Mouse (Mus musculus): ENCODE data around the gene Olfr1509.
"Not testable (repeated sequence)": the region's sequence is repeated elsewhere in the genome, so short reads cannot be mapped to it uniquely, and the experiment has no call there.

Olfr1509 gene

DNA sequence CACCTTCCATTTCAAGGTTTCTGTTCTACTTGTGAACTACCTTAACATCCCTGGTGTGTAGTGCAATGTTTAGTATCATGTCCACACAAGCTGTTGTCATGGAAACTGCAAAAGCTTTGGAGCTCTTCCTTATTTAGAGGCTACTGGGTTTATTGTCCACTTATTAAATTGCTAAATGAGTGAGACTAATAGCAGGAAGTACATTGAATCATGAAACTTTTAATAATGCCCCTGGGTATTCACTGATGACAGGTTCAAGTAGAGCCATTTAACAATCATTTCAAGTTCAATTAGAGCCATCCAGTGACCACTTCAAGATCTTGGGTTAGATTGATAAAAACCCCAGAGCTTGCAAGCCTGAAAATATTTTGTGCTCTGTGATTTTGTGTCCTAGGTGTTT lies at the start of gene Olfr1509:
TSS of gene Olfr1509 (plus strand) at position 301 of the 400 bp plus-strand sequence.
- Histone ChIP-seq H3K4me1 (replicated peaks; ENCODE audit: low read depth, low read length) (no peaks in the 10 kb centered on the region), H3K27me3 (ENCODE audit: insufficient read depth, low read length) (no peaks in the 10 kb centered on the region), H3K4me3 (replicated peaks; ENCODE audit: low read length) (no peak within 1 kb of the TSS), H3K36me3 (ENCODE audit: insufficient read depth, low read length) (no peaks in the 10 kb centered on the region), H3K9me3 (ENCODE audit: low read length) (peaks cover 5% of the 10 kb centered on the region)
- TF ChIP-seq CTCF (conservative IDR thresholded peaks at IDR 0.05; ENCODE audit: low read length) (no peak), POU5F1 (IDR thresholded peaks at IDR 0.05; ENCODE audit: borderline replicate concordance, low read length) (no peak), NANOG (IDR thresholded peaks at IDR 0.05; ENCODE audit: borderline replicate concordance, low read length) (no peak)

DNA sequence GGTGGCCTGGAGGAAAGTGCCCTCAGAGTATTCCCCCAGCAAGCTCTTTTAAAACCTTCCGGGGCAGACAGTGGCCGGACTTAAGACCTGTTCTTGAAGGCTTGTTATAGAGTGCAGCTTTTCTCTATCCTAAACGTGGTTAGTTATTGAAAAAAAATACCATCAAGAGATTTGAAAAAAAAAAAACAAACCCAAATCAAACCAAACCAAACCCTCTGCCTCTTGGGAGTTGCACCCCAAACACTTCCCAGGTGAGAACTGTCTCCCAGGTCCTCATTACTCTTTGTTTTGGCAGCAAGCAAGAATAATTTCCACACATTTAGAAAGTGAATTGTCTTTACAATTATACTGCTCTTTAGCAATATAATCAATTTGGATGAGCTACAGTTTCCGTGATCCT lies 45.5 kb upstream of the Olfr1509 start, which contains the start of gene Olfr1511:
TSS of gene Olfr1511 (minus strand) at position 101 of the 400 bp plus-strand sequence.
- Histone ChIP-seq H3K9me3 (ENCODE audit: low read length) (no peaks in the 10 kb centered on the region), H3K36me3 (ENCODE audit: insufficient read depth, low read length) (no peaks in the 10 kb centered on the region), H3K27me3 (ENCODE audit: insufficient read depth, low read length) (no peaks in the 10 kb centered on the region), H3K4me1 (replicated peaks; ENCODE audit: low read depth, low read length) (no peaks in the 10 kb centered on the region), H3K4me3 (replicated peaks; ENCODE audit: low read length) (no peak within 1 kb of the TSS)
- TF ChIP-seq NANOG (IDR thresholded peaks at IDR 0.05; ENCODE audit: borderline replicate concordance, low read length): no peak
- TF ChIP-seq POU5F1 (IDR thresholded peaks at IDR 0.05; ENCODE audit: borderline replicate concordance, low read length): no peak
- no peak for TF ChIP-seq CTCF (conservative IDR thresholded peaks at IDR 0.05; ENCODE audit: low read length)

GRCm38 (mm10) chr14:52410142-52410919 lies 32.5 kb upstream of the Olfr1509 start:
- H3K9me3 ChIP-seq (ENCODE audit: low read length); H3K4me3 ChIP-seq (replicated peaks; ENCODE audit: low read length); H3K27me3 ChIP-seq (ENCODE audit: insufficient read depth, low read length); H3K36me3 ChIP-seq (ENCODE audit: insufficient read depth, low read length); H3K4me1 ChIP-seq (replicated peaks; ENCODE audit: low read depth, low read length): not testable (repeated sequence)

DNA sequence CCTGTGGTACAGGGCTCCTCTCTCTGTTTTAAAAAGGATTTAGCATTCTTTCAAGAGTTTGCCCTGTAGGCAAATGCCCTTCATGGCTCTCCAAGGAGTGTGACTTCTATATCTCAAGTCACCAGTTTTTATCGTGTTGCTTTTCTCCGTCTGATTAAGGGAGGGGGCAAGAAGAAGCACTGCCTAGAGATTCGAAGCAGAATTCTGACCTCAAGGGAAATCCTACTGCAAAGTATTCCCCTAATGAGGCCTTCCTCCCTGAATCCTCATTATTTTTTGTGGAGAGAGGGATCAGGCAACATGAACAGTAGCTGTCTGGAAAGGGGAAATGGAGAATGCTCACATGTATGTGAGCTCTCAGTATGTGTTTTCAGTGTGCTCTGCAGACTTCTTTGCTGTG lies 28.5 kb upstream of the Olfr1509 start, which contains the start of gene Olfr1510:
TSS of gene Olfr1510 (minus strand) at position 101 of the 400 bp plus-strand sequence.
- Histone ChIP-seq H3K9me3 (ENCODE audit: low read length) (no peaks in the 10 kb centered on the region), H3K36me3 (ENCODE audit: insufficient read depth, low read length) (no peaks in the 10 kb centered on the region), H3K4me1 (replicated peaks; ENCODE audit: low read depth, low read length) (no peaks in the 10 kb centered on the region), H3K4me3 (replicated peaks; ENCODE audit: low read length) (no peak within 1 kb of the TSS), H3K27me3 (ENCODE audit: insufficient read depth, low read length) (no peaks in the 10 kb centered on the region)
- TF ChIP-seq CTCF (conservative IDR thresholded peaks at IDR 0.05; ENCODE audit: low read length) (no peak), NANOG (IDR thresholded peaks at IDR 0.05; ENCODE audit: borderline replicate concordance, low read length) (no peak), POU5F1 (IDR thresholded peaks at IDR 0.05; ENCODE audit: borderline replicate concordance, low read length) (no peak)

DNA sequence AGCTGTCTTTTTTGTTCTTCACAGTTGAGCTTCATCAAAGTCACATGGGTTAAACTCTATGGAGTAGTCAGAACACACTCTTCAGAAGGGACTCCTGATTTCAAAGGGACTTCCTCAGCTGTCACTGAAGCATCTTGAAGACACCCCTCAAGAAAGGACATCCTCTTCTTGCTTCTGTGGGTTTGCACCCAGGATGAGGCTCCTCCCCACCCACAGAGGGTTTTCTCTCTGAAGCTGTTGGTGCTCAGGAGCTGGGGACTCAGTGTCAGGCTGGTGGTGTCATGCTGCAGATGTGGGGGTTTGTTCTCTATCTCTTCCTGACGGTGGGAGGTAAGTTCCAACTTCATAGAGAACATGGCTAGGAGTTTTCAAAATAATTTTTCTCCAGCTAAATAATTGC lies 15.1 kb upstream of the Olfr1509 start:
- Histone ChIP-seq H3K36me3 (ENCODE audit: insufficient read depth, low read length) (no peaks in the 10 kb centered on the region), H3K9me3 (ENCODE audit: low read length) (no peaks in the 10 kb centered on the region)

GRCm38 (mm10) chr14:52451138-52451537 lies 8.3 kb downstream of the Olfr1509 start:
- no peaks in the 10 kb centered on the region for H3K27me3 ChIP-seq (ENCODE audit: insufficient read depth, low read length)
- H3K36me3 ChIP-seq (ENCODE audit: insufficient read depth, low read length): no peaks in the 10 kb centered on the region
- no peaks in the 10 kb centered on the region for H3K9me3 ChIP-seq (ENCODE audit: low read length)
- H3K4me3 ChIP-seq (replicated peaks; ENCODE audit: low read length): no peak overlapping the region
- TF ChIP-seq NANOG (IDR thresholded peaks at IDR 0.05; ENCODE audit: borderline replicate concordance, low read length) (no peak), POU5F1 (IDR thresholded peaks at IDR 0.05; ENCODE audit: borderline replicate concordance, low read length) (no peak), CTCF (conservative IDR thresholded peaks at IDR 0.05; ENCODE audit: low read length) (no peak)
- no peaks in the 10 kb centered on the region for H3K4me1 ChIP-seq (replicated peaks; ENCODE audit: low read depth, low read length)

More for the DNA sequence above, 15.1 kb upstream of the Olfr1509 start:
- H3K27me3 ChIP-seq (ENCODE audit: insufficient read depth, low read length): no peaks in the 10 kb centered on the region
- TF ChIP-seq NANOG (IDR thresholded peaks at IDR 0.05; ENCODE audit: borderline replicate concordance, low read length) (no peak), POU5F1 (IDR thresholded peaks at IDR 0.05; ENCODE audit: borderline replicate concordance, low read length) (no peak), CTCF (conservative IDR thresholded peaks at IDR 0.05; ENCODE audit: low read length) (no peak)
- H3K4me1 ChIP-seq (replicated peaks; ENCODE audit: low read depth, low read length): no peaks in the 10 kb centered on the region
- H3K4me3 ChIP-seq (replicated peaks; ENCODE audit: low read length): no peak overlapping the region

GRCm38 (mm10) chr14:52461928-52462327 lies 19.1 kb downstream of the Olfr1509 start:
- H3K36me3 ChIP-seq (ENCODE audit: insufficient read depth, low read length): no peaks in the 10 kb centered on the region
- H3K9me3 ChIP-seq (ENCODE audit: low read length): peaks cover 5% of the 10 kb centered on the region
- no peak overlapping the region for H3K4me3 ChIP-seq (replicated peaks; ENCODE audit: low read length)
- TF ChIP-seq CTCF (conservative IDR thresholded peaks at IDR 0.05; ENCODE audit: low read length) (no peak), POU5F1 (IDR thresholded peaks at IDR 0.05; ENCODE audit: borderline replicate concordance, low read length) (no peak), NANOG (IDR thresholded peaks at IDR 0.05; ENCODE audit: borderline replicate concordance, low read length) (no peak)
- H3K27me3 ChIP-seq (ENCODE audit: insufficient read depth, low read length): no peaks in the 10 kb centered on the region
- H3K4me1 ChIP-seq (replicated peaks; ENCODE audit: low read depth, low read length): no peaks in the 10 kb centered on the region

DNA sequence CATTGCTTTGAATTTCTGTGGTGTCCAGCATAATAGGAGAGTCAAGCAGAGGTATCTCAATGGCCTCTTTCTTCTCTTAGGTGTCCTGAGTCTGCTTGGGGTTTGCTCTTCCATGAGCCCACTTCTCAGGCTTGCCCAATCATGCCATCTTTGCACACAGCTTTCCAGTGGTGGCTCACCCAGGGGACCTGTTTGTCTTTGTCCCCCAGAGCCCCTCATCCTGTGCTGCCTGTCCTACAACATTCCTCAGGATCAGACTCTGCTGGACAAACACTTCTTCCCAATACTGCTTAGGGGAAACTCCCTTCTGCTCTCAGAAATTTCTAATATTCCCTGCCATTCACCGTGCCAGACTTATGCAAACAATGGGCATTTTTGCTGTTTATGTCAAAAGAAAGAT lies 22.9 kb downstream of the Olfr1509 start:
- Histone ChIP-seq H3K9me3 (ENCODE audit: low read length) (no peaks in the 10 kb centered on the region), H3K4me3 (replicated peaks; ENCODE audit: low read length) (no peak overlapping the region), H3K36me3 (ENCODE audit: insufficient read depth, low read length) (no peaks in the 10 kb centered on the region), H3K27me3 (ENCODE audit: insufficient read depth, low read length) (no peaks in the 10 kb centered on the region), H3K4me1 (replicated peaks; ENCODE audit: low read depth, low read length) (no peaks in the 10 kb centered on the region)
- TF ChIP-seq NANOG (IDR thresholded peaks at IDR 0.05; ENCODE audit: borderline replicate concordance, low read length) (no peak), POU5F1 (IDR thresholded peaks at IDR 0.05; ENCODE audit: borderline replicate concordance, low read length) (no peak), CTCF (conservative IDR thresholded peaks at IDR 0.05; ENCODE audit: low read length) (no peak)

DNA sequence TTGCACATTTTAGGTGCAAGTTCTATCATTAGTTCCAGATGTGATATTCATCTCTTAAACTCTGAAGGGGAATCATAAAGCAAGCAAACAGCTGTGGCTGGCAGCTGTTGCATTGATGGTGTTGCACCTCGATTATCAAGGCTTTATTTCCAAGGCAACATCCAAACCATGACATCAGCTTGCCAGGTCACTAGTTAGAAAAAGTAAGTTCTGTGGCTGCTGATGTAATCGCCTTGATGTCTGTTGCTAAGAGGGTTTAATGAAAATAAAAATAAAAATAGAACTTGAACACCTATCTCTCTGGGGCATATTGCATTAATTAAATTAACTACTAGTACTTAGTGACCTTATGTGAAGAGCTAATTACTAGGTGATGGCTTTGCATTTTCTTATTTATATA lies 24.6 kb downstream of the Olfr1509 start, which contains the start of gene Olfr1508:
TSS of gene Olfr1508 (minus strand) at position 101 of the 400 bp plus-strand sequence.
- Histone ChIP-seq H3K4me1 (replicated peaks; ENCODE audit: low read depth, low read length) (no peaks in the 10 kb centered on the region), H3K27me3 (ENCODE audit: insufficient read depth, low read length) (no peaks in the 10 kb centered on the region), H3K9me3 (ENCODE audit: low read length) (no peaks in the 10 kb centered on the region), H3K4me3 (replicated peaks; ENCODE audit: low read length) (no peak within 1 kb of the TSS), H3K36me3 (ENCODE audit: insufficient read depth, low read length) (no peaks in the 10 kb centered on the region)
- TF ChIP-seq POU5F1 (IDR thresholded peaks at IDR 0.05; ENCODE audit: borderline replicate concordance, low read length): no peak
- TF ChIP-seq NANOG (IDR thresholded peaks at IDR 0.05; ENCODE audit: borderline replicate concordance, low read length): no peak
